Mouse (Mus musculus): ENCODE data around the gene Lrrc8a. TPM values are rescaled to one million over a fixed set of nuclear protein-coding genes. Genes with fewer than 3 reads are reported as not detected.
A peak's percentile ranks its signal among the peaks of the same experiment; 100 is the strongest.

Gene Lrrc8a
- total and polyA plus RNA-seq, 2 experiments from 2014 or later: 55.3 to 65.4 TPM

DNA sequence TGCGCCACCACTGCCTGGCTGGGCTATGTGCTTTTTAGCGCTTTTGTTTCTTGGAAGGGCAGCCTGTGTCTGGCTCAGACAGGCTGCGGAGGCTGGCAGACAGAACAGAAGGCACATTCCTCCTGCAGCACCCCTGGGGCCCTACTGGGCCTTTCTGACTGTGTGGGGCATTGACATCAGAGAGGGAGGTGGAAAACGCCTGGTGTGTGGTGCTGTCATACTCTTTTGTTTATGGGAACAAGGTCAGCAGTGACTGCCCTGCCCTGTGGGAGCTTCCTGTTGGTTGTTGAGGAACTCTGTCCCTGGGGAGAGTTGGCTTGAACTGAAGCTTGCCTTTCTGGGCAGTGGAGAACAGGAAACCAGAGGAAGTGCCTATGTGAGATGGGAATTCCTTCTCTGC is 5.0 kb downstream of the Lrrc8a start:
- H3K27me3 ChIP-seq (ENCODE audit: insufficient read depth, low read length): no peaks in the 10 kb centered on the region
- ATAC-seq (ENCODE audit: low FRiP score) (no peak), DNase-seq (ENCODE audit: low spot score) (peak; percentile 56)
- WGBS: 46% methylated on average over 4 of the region's 4 CpGs
- H3K4me1 ChIP-seq (ENCODE audit: insufficient read depth, low read length): peaks cover 10% of the 10 kb centered on the region
- peaks cover 20% of the 10 kb centered on the region for H3K36me3 ChIP-seq (ENCODE audit: insufficient read depth, low read length)
- TF ChIP-seq CTCF (IDR thresholded peaks at IDR 0.05): no peak
- H3K4me3 ChIP-seq (ENCODE audit: low read depth, low read length): no peak overlapping the region
- H3K9ac ChIP-seq (replicated peaks; ENCODE audit: low read length, poor library complexity, severe bottlenecking): no peak overlapping the region
- H3K4me2 ChIP-seq (ENCODE audit: low read depth, low read length, poor library complexity, severe bottlenecking): no peak overlapping the region
- H3K9me3 ChIP-seq (ENCODE audit: low read length): no peaks in the 10 kb centered on the region
- H3K27ac ChIP-seq (ENCODE audit: low read depth, low read length): no peak overlapping the region

DNA sequence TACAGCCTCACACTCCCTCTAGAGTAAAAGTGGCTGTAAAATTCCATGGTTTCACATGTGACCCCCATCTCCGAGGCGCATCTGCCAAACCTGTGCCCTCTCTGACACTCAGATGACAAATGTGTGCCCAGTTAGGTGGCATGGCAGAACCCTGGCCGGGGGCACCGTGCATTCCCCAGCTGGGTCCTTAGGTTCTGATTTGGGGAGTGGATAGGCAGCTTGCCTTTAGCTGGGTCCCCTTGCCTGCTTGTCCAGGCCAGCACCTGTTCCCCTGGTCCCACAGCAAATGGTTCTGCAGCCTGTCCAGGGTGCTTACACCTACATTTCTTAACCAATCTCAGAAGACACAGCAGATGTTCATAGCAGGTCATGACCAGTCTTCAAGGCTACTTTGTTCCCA is 5.9 kb downstream of the Lrrc8a start:
- H3K4me1 ChIP-seq (ENCODE audit: insufficient read depth, low read length): peaks cover 9% of the 10 kb centered on the region
- no peak overlapping the region for H3K4me2 ChIP-seq (ENCODE audit: low read depth, low read length, poor library complexity, severe bottlenecking)
- H3K27me3 ChIP-seq (ENCODE audit: insufficient read depth, low read length): no peaks in the 10 kb centered on the region
- TF ChIP-seq CTCF (IDR thresholded peaks at IDR 0.05): no peak
- H3K9me3 ChIP-seq (ENCODE audit: low read length): no peaks in the 10 kb centered on the region
- DNase-seq (ENCODE audit: low spot score) (no peak), ATAC-seq (ENCODE audit: low FRiP score) (no peak)
- no peak overlapping the region for H3K4me3 ChIP-seq (ENCODE audit: low read depth, low read length)
- 87% methylated on average over 4 of the region's 4 CpGs for WGBS
- H3K36me3 ChIP-seq (ENCODE audit: insufficient read depth, low read length): peaks cover 26% of the 10 kb centered on the region
- no peak overlapping the region for H3K27ac ChIP-seq (ENCODE audit: low read depth, low read length)
- H3K9ac ChIP-seq (replicated peaks; ENCODE audit: low read length, poor library complexity, severe bottlenecking): no peak overlapping the region

DNA sequence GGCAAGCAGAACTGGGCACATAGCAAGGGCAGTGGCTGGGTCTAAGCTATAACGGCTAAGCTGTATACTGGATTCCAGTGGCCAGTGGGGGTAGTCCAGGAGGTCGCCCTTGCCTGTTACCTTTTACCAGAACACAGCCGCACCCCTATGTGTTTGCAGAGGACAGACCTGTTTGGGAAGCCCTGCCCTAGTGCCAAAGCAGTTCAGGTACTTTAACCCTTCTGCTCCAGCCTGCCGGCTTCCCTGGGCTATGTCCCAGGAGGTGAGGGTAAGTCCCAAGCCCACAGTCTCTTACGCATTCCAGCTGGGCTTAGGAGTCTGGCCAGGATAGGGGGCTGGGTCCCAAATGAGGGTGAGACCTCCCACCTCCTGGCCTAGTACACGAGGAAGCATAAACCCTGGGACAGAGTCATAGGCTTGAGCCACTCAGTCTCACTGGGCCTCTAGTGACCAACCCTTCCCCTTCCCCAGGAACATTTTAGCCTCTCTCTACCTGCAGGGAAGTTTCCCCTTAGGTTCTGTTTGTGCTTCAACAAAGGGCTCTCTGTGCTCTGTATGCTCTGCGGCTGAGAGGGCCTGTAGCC is 7.2 kb downstream of the Lrrc8a start:
- H3K4me1 ChIP-seq (ENCODE audit: insufficient read depth, low read length): no peaks in the 10 kb centered on the region
- H3K36me3 ChIP-seq (ENCODE audit: insufficient read depth, low read length): peaks cover 38% of the 10 kb centered on the region
- no peak overlapping the region for H3K9ac ChIP-seq (replicated peaks; ENCODE audit: low read length, poor library complexity, severe bottlenecking)
- 77% methylated on average over 7 of the region's 7 CpGs for WGBS
- H3K4me3 ChIP-seq (ENCODE audit: low read depth, low read length): no peak overlapping the region
- no peak overlapping the region for H3K27ac ChIP-seq (ENCODE audit: low read depth, low read length)
- H3K27me3 ChIP-seq (ENCODE audit: insufficient read depth, low read length): no peaks in the 10 kb centered on the region
- no peaks in the 10 kb centered on the region for H3K9me3 ChIP-seq (ENCODE audit: low read length)
- no peak for TF ChIP-seq CTCF (IDR thresholded peaks at IDR 0.05)
- H3K4me2 ChIP-seq (ENCODE audit: low read depth, low read length, poor library complexity, severe bottlenecking): no peak overlapping the region
- ATAC-seq (ENCODE audit: low FRiP score) (no peak), DNase-seq (ENCODE audit: low spot score) (no peak)

DNA sequence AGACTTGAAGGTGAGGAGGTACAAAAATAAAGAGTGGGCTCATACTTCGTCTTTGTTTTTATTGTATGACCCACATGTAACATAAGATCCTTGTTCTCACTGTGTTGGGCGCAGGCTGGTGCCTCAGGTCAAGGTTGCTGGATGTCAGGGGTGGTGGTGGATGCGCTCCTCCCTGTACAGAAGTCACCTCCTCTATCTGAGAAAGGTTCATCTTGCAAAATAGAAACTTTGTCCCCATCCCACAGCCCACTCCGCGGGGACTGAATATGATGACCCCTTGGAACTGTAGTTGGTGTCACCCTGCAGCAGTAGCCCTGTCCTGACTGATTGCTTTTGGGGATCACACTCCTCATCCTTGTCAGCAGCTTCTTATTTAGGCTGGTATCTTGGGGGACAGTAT is 9.5 kb downstream of the Lrrc8a start:
- Histone ChIP-seq H3K4me3 (ENCODE audit: low read depth, low read length) (no peak overlapping the region), H3K4me1 (ENCODE audit: insufficient read depth, low read length) (no peaks in the 10 kb centered on the region), H3K27ac (ENCODE audit: low read depth, low read length) (no peak overlapping the region), H3K27me3 (ENCODE audit: insufficient read depth, low read length) (no peaks in the 10 kb centered on the region), H3K9me3 (ENCODE audit: low read length) (no peaks in the 10 kb centered on the region), H3K4me2 (ENCODE audit: low read depth, low read length, poor library complexity, severe bottlenecking) (no peak overlapping the region), H3K36me3 (ENCODE audit: insufficient read depth, low read length) (peaks cover 40% of the 10 kb centered on the region), H3K9ac (replicated peaks; ENCODE audit: low read length, poor library complexity, severe bottlenecking) (no peak overlapping the region)
- no peak for TF ChIP-seq CTCF (IDR thresholded peaks at IDR 0.05)
- WGBS: 95% methylated on average over 5 of the region's 5 CpGs
- no peak for DNase-seq (ENCODE audit: low spot score)
- no peak for ATAC-seq (ENCODE audit: low FRiP score)

DNA sequence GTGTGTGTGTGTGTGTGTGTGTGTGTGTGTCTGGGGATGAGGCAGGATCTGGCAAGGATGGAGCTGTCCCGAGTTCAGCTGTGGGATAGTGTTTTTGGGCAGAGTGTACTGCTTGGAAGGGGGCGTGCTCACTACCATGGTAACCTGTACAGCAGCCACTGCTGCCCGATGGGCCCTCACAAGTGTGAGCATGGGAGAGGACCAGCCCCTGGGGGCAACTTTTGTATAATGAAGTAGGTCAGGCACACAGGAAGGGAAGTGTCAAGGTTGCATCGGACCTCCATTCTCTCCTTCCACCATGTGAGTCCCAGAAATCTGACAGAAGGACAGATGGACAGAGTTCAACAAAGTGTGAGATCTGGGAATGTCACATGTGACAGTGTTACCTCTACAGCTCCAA is 10.2 kb downstream of the Lrrc8a start:
- ATAC-seq (ENCODE audit: low FRiP score): no peak
- TF ChIP-seq CTCF (IDR thresholded peaks at IDR 0.05): no peak
- Histone ChIP-seq H3K4me3 (ENCODE audit: low read depth, low read length) (no peak overlapping the region), H3K4me2 (ENCODE audit: low read depth, low read length, poor library complexity, severe bottlenecking) (no peak overlapping the region), H3K36me3 (ENCODE audit: insufficient read depth, low read length) (peaks cover 43% of the 10 kb centered on the region), H3K4me1 (ENCODE audit: insufficient read depth, low read length) (no peaks in the 10 kb centered on the region), H3K27me3 (ENCODE audit: insufficient read depth, low read length) (no peaks in the 10 kb centered on the region), H3K9ac (replicated peaks; ENCODE audit: low read length, poor library complexity, severe bottlenecking) (no peak overlapping the region), H3K27ac (ENCODE audit: low read depth, low read length) (no peak overlapping the region), H3K9me3 (ENCODE audit: low read length) (no peaks in the 10 kb centered on the region)
- 59% methylated on average over 4 of the region's 4 CpGs for WGBS
- no peak for DNase-seq (ENCODE audit: low spot score)

DNA sequence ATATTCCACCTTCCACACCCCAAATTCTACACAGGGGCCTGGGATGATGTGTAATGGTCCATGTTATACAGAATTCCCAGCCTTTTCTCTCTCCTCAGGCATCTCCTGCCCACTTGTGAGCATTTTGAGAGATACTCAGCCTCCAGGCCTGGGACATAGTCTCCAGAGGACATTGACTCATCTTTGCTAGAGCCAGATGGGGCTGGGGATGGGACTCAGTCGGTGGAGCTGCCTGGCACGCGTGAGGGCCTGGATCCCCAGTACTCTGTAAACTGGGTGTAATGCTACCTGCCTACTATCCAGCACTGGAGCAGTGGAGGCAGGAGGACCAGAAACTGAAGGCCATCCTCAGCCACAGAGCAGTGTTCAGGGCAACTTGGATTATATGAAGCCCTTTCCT is 11.7 kb downstream of the Lrrc8a start:
- ATAC-seq (ENCODE audit: low FRiP score) (no peak), DNase-seq (ENCODE audit: low spot score) (no peak)
- Histone ChIP-seq H3K27me3 (ENCODE audit: insufficient read depth, low read length) (no peaks in the 10 kb centered on the region), H3K36me3 (ENCODE audit: insufficient read depth, low read length) (peaks cover 37% of the 10 kb centered on the region), H3K9ac (replicated peaks; ENCODE audit: low read length, poor library complexity, severe bottlenecking) (no peak overlapping the region), H3K4me1 (ENCODE audit: insufficient read depth, low read length) (no peaks in the 10 kb centered on the region), H3K27ac (ENCODE audit: low read depth, low read length) (no peak overlapping the region), H3K9me3 (ENCODE audit: low read length) (no peaks in the 10 kb centered on the region), H3K4me2 (ENCODE audit: low read depth, low read length, poor library complexity, severe bottlenecking) (no peak overlapping the region), H3K4me3 (ENCODE audit: low read depth, low read length) (no peak overlapping the region)
- no peak for TF ChIP-seq CTCF (IDR thresholded peaks at IDR 0.05)
- 92% methylated on average over 3 of the region's 3 CpGs for WGBS
